Mouse (Mus musculus) spleen, postnatal 0 days (tissue): ENCODE measurements around the gene Pik3r4. TPM values are rescaled to one million over a fixed set of nuclear protein-coding genes. Genes with fewer than 3 reads are reported as not detected.

ENCODE experiments used
- polyA plus RNA-seq: library from polyadenylated mRNA; unstranded; fragments of >200 nt; fragmentation: Nextera tagmentation; extraction: Ambion mirVana; gene quantifications from 2 replicates; pipeline ENCODE4 v1.2.1, GENCODE M21; 2015

The Pik3r4 gene
- polyA plus RNA-seq = 8.2 and 10.8 TPM in 2 replicates

GRCm38 (mm10) chr9:105642460-105643371, at the start of gene Pik3r4:
Pik3r4 (plus strand) TSS chr9:105642978.

Other genes starting within 250 kb of the Pik3r4 start
- 5.7 and 6.0 TPM in 2 replicates for gene Aste1, start 247.6 kb upstream of the Pik3r4 start, polyA plus RNA-seq
- 0.05 and 0.06 TPM in 2 replicates for gene Nek11, start 247.5 kb upstream of the Pik3r4 start, polyA plus RNA-seq
- 23.6 and 29.0 TPM in 2 replicates for gene Atp2c1, start 115.7 kb upstream of the Pik3r4 start, polyA plus RNA-seq
- 0.18 and 0.35 TPM in 2 replicates for gene Col6a6, start 185.2 kb downstream of the Pik3r4 start, polyA plus RNA-seq